ENCODE assay signal across 16 mouse cellular contexts in the genomic region with DNA sequence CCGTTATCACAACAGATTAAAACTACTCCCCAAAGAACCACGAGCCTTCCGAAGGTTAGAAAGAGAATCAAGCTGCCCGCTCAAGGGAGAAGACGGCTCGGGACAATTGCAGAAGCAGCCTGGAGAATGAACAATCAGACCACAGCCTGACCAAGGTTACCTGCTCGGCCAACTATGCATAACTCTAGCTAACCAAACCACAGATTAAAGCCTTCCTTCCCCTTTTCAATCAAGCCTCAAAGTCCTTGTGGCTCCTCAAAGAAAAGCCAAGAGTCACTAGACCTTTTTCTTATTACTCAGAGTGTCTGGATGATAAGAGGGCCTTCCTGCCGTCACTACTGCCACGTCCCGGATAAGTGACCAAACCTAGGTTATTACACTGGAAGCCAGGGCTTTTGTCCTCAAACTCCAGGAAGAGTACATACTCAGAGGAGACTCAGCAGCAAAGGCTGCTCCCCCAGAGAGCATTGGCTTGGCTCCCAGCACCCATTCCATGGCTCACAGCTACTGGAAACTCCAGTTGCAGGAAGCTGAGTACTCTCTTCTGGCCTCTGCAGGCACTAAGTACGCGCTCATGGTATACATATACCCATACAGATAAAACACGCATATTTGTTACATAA. TPM values are rescaled to one million over a fixed set of nuclear protein-coding genes. Genes with fewer than 3 reads are reported as not detected.
A peak's percentile ranks its signal among the peaks of the same experiment; 100 is the strongest.
DNase-seq lines count a peak whose midpoint lies in the region; ATAC-seq and TF ChIP-seq lines count a peak whose summit lies in the region.
"Had no signal": no experiment of that assay in that cellular context is flagged by ENCODE, and none has a peak within 500 bp of the region (broad histone marks: within the 10 kb centered on the region; RNA-seq: fewer than 3 reads in every experiment).

No protein-coding gene starts in this region.

- no peak overlapping the region for H3K27ac ChIP-seq in midbrain, embryonic 11.5 days (ENCODE audit: low read depth, low read length)
- H3K27ac ChIP-seq in midbrain, embryonic 16.5 days (ENCODE audit: low read length): no peak overlapping the region
- peak overlapping the region; percentile 32; the same call in 1 of the 2 replicates for H3K27ac ChIP-seq in lung, postnatal 0 days (ENCODE audit: low read length)
- H3K27ac ChIP-seq: embryonic facial prominence, embryonic 15.5 days; forebrain, embryonic 13.5 days; heart, embryonic 15.5 days; midbrain, embryonic 10.5 days had no signal

- ATAC-seq in midbrain, embryonic 11.5 days (ENCODE audit: low FRiP score): no peak
- ATAC-seq in midbrain, embryonic 16.5 days: no peak
- peak; percentile 66 to 71 for ATAC-seq in hematopoietic stem cell, adult 5-6 weeks (replicated peaks in 1 of 2; ENCODE audit: insufficient read depth in 1 of 2, low FRiP score in 2 of 2, low TSS enrichment in 1 of 2, low read depth in 1 of 2, poor library complexity in 2 of 2, severe bottlenecking in 2 of 2)
- peak; percentile 74 for ATAC-seq in lung, postnatal 0 days
- ATAC-seq: forebrain, embryonic 13.5 days; hindbrain, embryonic 16.5 days had no signal

- no peak overlapping the region for H3K9ac ChIP-seq in midbrain, embryonic 11.5 days (ENCODE audit: low read length)
- H3K9ac ChIP-seq in midbrain, embryonic 16.5 days (ENCODE audit: low read depth, low read length): no peak overlapping the region
- H3K9ac ChIP-seq in lung, postnatal 0 days (replicated peaks; ENCODE audit: low read depth): no peak overlapping the region
- H3K9ac ChIP-seq: embryonic facial prominence, embryonic 15.5 days; forebrain, embryonic 13.5 days; heart, embryonic 15.5 days had no signal

- DNase-seq in midbrain, embryonic 11.5 days (ENCODE audit: low spot score, missing footprints): peak; percentile 69
- DNase-seq in lung, postnatal 0 days (ENCODE audit: low spot score): peak; percentile 82
- DNase-seq in splenic B cell, adult 2 months (ENCODE audit: low read depth, low spot score): peak; percentile 63
- DNase-seq in cerebellum, adult 9-10 months: no peak
- no peak for DNase-seq in gastrocnemius, adult 18-20 months (ENCODE audit: low spot score)
- DNase-seq in urinary bladder, postnatal 4 days (ENCODE audit: low spot score in 2 of 2): no peak
- DNase-seq: adrenal gland, adult 2 months; retina, postnatal 1 day had no signal

- H3K4me3 ChIP-seq in midbrain, embryonic 11.5 days (ENCODE audit: low read depth, low read length): no peak overlapping the region
- H3K4me3 ChIP-seq in midbrain, embryonic 16.5 days (ENCODE audit: low read depth, low read length): no peak overlapping the region
- H3K4me3 ChIP-seq in lung, postnatal 0 days (ENCODE audit: low read depth, low read length): no peak overlapping the region
- H3K4me3 ChIP-seq: embryonic facial prominence, embryonic 15.5 days; forebrain, embryonic 13.5 days; heart, embryonic 15.5 days; midbrain, embryonic 10.5 days had no signal

- TF ChIP-seq EP300 in lung, postnatal 0 days (IDR thresholded peaks at IDR 0.05): peak; percentile 67; the same call in 1 of the 2 replicates

- H3K27me3 ChIP-seq in midbrain, embryonic 11.5 days (ENCODE audit: control insufficient read depth, insufficient read depth, low read length): no peaks in the 10 kb centered on the region
- H3K27me3 ChIP-seq in midbrain, embryonic 16.5 days (ENCODE audit: control insufficient read depth, insufficient read depth, low read depth, low read length): no peaks in the 10 kb centered on the region
- no peaks in the 10 kb centered on the region for H3K27me3 ChIP-seq in lung, postnatal 0 days (replicated peaks; ENCODE audit: insufficient read depth, low read length)
- no peaks in the 10 kb centered on the region; the same call in 1 of the 2 replicates for H3K27me3 ChIP-seq in splenic B cell, adult 2 months (ENCODE audit: control insufficient read depth, insufficient read depth, low read length, poor library complexity, severe bottlenecking)
- H3K27me3 ChIP-seq: embryonic facial prominence, embryonic 15.5 days; forebrain, embryonic 13.5 days; heart, embryonic 15.5 days had no signal

- peaks cover 7% of the 10 kb centered on the region; the same call in 1 of the 2 replicates for H3K4me1 ChIP-seq in midbrain, embryonic 11.5 days (ENCODE audit: control insufficient read depth, insufficient read depth, low read length)
- peaks cover 10% of the 10 kb centered on the region for H3K4me1 ChIP-seq in midbrain, embryonic 16.5 days (ENCODE audit: control insufficient read depth, insufficient read depth, low read length)
- H3K4me1 ChIP-seq in lung, postnatal 0 days (ENCODE audit: insufficient read depth, low read depth, low read length): 0 out of 2 replicates have a peak, but pooled peaks cover 3% of the 10 kb centered on the region

- no peak overlapping the region for H3K4me2 ChIP-seq in midbrain, embryonic 11.5 days
- H3K4me2 ChIP-seq in midbrain, embryonic 16.5 days (ENCODE audit: low read length): no peak overlapping the region
- H3K4me2 ChIP-seq in lung, postnatal 0 days (replicated peaks; ENCODE audit: low read depth, low read length): no peak overlapping the region
- H3K4me2 ChIP-seq: embryonic facial prominence, embryonic 15.5 days; forebrain, embryonic 13.5 days; heart, embryonic 15.5 days; liver, embryonic 11.5 days had no signal

- H3K36me3 ChIP-seq in midbrain, embryonic 11.5 days (ENCODE audit: control insufficient read depth, insufficient read depth, low read length): no peaks in the 10 kb centered on the region
- H3K36me3 ChIP-seq in midbrain, embryonic 16.5 days (ENCODE audit: control insufficient read depth, insufficient read depth, low read length): 0 out of 2 replicates have a peak, but pooled peaks cover 2% of the 10 kb centered on the region
- no peaks in the 10 kb centered on the region for H3K36me3 ChIP-seq in lung, postnatal 0 days (ENCODE audit: insufficient read depth, low read length)
- no peaks in the 10 kb centered on the region for H3K36me3 ChIP-seq in splenic B cell, adult 2 months (ENCODE audit: control insufficient read depth, insufficient read depth, low read length, poor library complexity, severe bottlenecking)
- H3K36me3 ChIP-seq: heart, embryonic 15.5 days had no signal

- H3K9me3 ChIP-seq in midbrain, embryonic 11.5 days (ENCODE audit: control insufficient read depth, low read length): no peaks in the 10 kb centered on the region
- H3K9me3 ChIP-seq in midbrain, embryonic 16.5 days (replicated peaks; ENCODE audit: control insufficient read depth, low read length, poor library complexity, severe bottlenecking): no peaks in the 10 kb centered on the region
- H3K9me3 ChIP-seq in lung, postnatal 0 days (ENCODE audit: low read length): no peaks in the 10 kb centered on the region
- H3K9me3 ChIP-seq: embryonic facial prominence, embryonic 15.5 days; forebrain, embryonic 13.5 days; heart, embryonic 15.5 days; midbrain, embryonic 10.5 days had no signal

- WGBS in midbrain, embryonic 11.5 days: 84% methylated on average over 13 of the region's 13 CpGs
- WGBS in midbrain, embryonic 16.5 days: 83% methylated on average over 13 of the region's 13 CpGs
- WGBS in lung, postnatal 0 days: 60% methylated on average over 13 of the region's 13 CpGs

- TF ChIP-seq CTCF in lung, postnatal 0 days (IDR thresholded peaks at IDR 0.05): no peak; the same call in 1 of the 2 replicates

RNA-seq across cellular contexts. Expression of a gene that starts 3.8 kb away (rescaled TPM):
- polyA plus RNA-seq in midbrain, embryonic 11.5 days (2014; fragmentation: Nextera tagmentation; extraction: Ambion mirVana): 14.3 and 14.7 TPM in 2 replicates
- polyA plus RNA-seq in midbrain, embryonic 16.5 days (2015; fragmentation: Nextera tagmentation; extraction: Ambion mirVana): 12.6 and 12.7 TPM in 2 replicates
- total RNA-seq in hematopoietic stem cell, adult 5-6 weeks (2017): 10.0 and 15.6 TPM in 2 replicates
- polyA plus RNA-seq in lung, postnatal 0 days (2015; fragmentation: Nextera tagmentation; extraction: Ambion mirVana): 10.7 and 13.8 TPM in 2 replicates
- 1 to 10 TPM; 5.3 to 5.5 TPM for total RNA-seq in gastrocnemius, adult 18-20 months (2021)

RNA-seq across cellular contexts. Expression of a gene that starts 13.0 kb away (rescaled TPM):
- polyA plus RNA-seq in midbrain, embryonic 11.5 days (2014; fragmentation: Nextera tagmentation; extraction: Ambion mirVana): 0.57 and 0.82 TPM in 2 replicates
- polyA plus RNA-seq in midbrain, embryonic 16.5 days (2015; fragmentation: Nextera tagmentation; extraction: Ambion mirVana): 0.22 and 0.31 TPM in 2 replicates
- total RNA-seq in hematopoietic stem cell, adult 5-6 weeks (2017): 40.7 and 45.8 TPM in 2 replicates
- polyA plus RNA-seq in lung, postnatal 0 days (2015; fragmentation: Nextera tagmentation; extraction: Ambion mirVana): 1.1 and 2.3 TPM in 2 replicates
- under 1 TPM in 1 of 2 experiments, not detected in 1; 0.14 TPM for total RNA-seq in gastrocnemius, adult 18-20 months (2021)

Comparison
In these comparisons a context has a peak if more than half of its experiments do, and no peak if none do; other contexts are left out.
1. ATAC-seq: peak in hematopoietic stem cell, adult 5-6 weeks (2 of 2) and lung, postnatal 0 days (single experiment); none in midbrain, embryonic 11.5 days (single experiment) and midbrain, embryonic 16.5 days (single experiment).
2. DNase-seq: peak in midbrain, embryonic 11.5 days (single experiment), lung, postnatal 0 days (single experiment) and splenic B cell, adult 2 months (single experiment); none in cerebellum, adult 9-10 months (single experiment), gastrocnemius, adult 18-20 months (single experiment) and urinary bladder, postnatal 4 days (0 of 2).